Mouse (Mus musculus) heart, postnatal 0 days (tissue): Measurements from ENCODE around the gene Prune2. TPM values are rescaled to one million over a fixed set of nuclear protein-coding genes. Genes with fewer than 3 reads are reported as not detected.

Experiments used
- ATAC-seq: fragments of 200-750 bp; cut with Nextera tagmentation; 2 replicates; pipeline ENCODE4 v1.8.0; 2017; ENCODE audit warnings: low read depth, moderate number of reproducible peaks, moderate library complexity; ENCODE audit not compliant: insufficient read depth
- DNase-seq: peaks from one replicate; pipeline ENCODE4 v3.0.0-alpha.2; 2016; ENCODE audit warnings: low spot score
- H3K27ac ChIP-seq: fragments of 300-500 bp; sonication (generic); 2 replicates; pipeline ENCODE4 v1.5.1; 2014; ENCODE audit warnings: low read depth, mild to moderate bottlenecking
- H3K27me3 ChIP-seq: fragments of 300-500 bp; sonication (generic); 2 replicates; pipeline ENCODE4 v1.6.1; 2014; ENCODE audit warnings: low read length, mixed read lengths; ENCODE audit not compliant: control insufficient read depth, insufficient read depth
- H3K36me3 ChIP-seq: fragments of 300-500 bp; sonication (generic); replicated peaks from 2 replicates; pipeline ENCODE4 v1.6.1; 2014; ENCODE audit warnings: low read length, mixed read lengths; ENCODE audit not compliant: control insufficient read depth, insufficient read depth
- H3K4me1 ChIP-seq: fragments of 300-500 bp; sonication (generic); 2 replicates; pipeline ENCODE4 v1.6.1; 2014; ENCODE audit warnings: antibody characterized with exemption; ENCODE audit not compliant: control insufficient read depth, insufficient read depth
- H3K4me2 ChIP-seq: fragments of 300-500 bp; sonication (generic); 2 replicates; pipeline ENCODE4 v1.6.1; 2014; ENCODE audit warnings: low read depth, mild to moderate bottlenecking, low read length, moderate library complexity
- H3K4me3 ChIP-seq: fragments of 300-500 bp; sonication (generic); 2 replicates; pipeline ENCODE4 v1.5.1; 2014; ENCODE audit warnings: low read depth, low read length
- H3K9ac ChIP-seq: fragments of 300-500 bp; sonication (generic); replicated peaks from 2 replicates; pipeline ENCODE4 v1.6.1; 2014; ENCODE audit warnings: low read depth, low read length, mixed read lengths
- H3K9me3 ChIP-seq: fragments of 300-500 bp; sonication (generic); replicated peaks from 2 replicates; pipeline ENCODE4 v1.6.1; 2016; ENCODE audit warnings: low read length; ENCODE audit not compliant: control insufficient read depth
- CTCF ChIP-seq: IDR thresholded peaks from 2 replicates; pipeline ENCODE4 v1.5.1; 2016; ENCODE audit warnings: antibody characterized with exemption, control low read depth, low read depth
- EP300 ChIP-seq: IDR thresholded peaks from 2 replicates; pipeline ENCODE4 v1.6.1; 2016; ENCODE audit warnings: antibody characterized with exemption, low read depth
- WGBS: fragments of 180-500 bp; shearing (Covaris S2); extraction: QIAGEN DNeasy Blood & Tissue Kit; methylation state at CpG from one replicate; pipeline ENCODE4 v1.1.7; 2014; 5-methylcytosine and 5-hydroxymethylcytosine counted together
- polyA plus RNA-seq: library from polyadenylated mRNA; unstranded; fragments of >200 nt; fragmentation: Nextera tagmentation; extraction: Ambion mirVana; gene quantifications from 2 replicates; pipeline ENCODE4 v1.2.1, GENCODE M21; 2015
- total RNA-seq: library from RNA; depleted of rRNA; stranded (reverse); fragments of >200 nt; gene quantifications from 2 replicates; pipeline ENCODE4 v1.2.3, GENCODE M21; 2014; ENCODE audit warnings: low replicate concordance

Prune2 gene
- total and polyA plus RNA-seq, 2 experiments from 2014 or later, result 4.6 to 10.5 TPM

- 0 out of 2 replicates have a peak, but pooled peaks have one; percentile 24 for ATAC-seq
- peaks cover 13% of the 10 kb centered on the region for H3K4me1 ChIP-seq
- no peaks in the 10 kb centered on the region for H3K27me3 ChIP-seq
- no peaks in the 10 kb centered on the region for H3K36me3 ChIP-seq
- WGBS, result 16% methylated on average over 1 of the region's 1 CpGs
- H3K4me2 ChIP-seq, result no peak overlapping the region
- no peak overlapping the region for H3K9ac ChIP-seq
- no peak overlapping the region for H3K4me3 ChIP-seq
- 0 out of 2 replicates have a peak overlapping the region, but pooled peaks have one; percentile 13 for H3K27ac ChIP-seq
- DNase-seq, result no peak
- H3K9me3 ChIP-seq, result no peaks in the 10 kb centered on the region
- TF ChIP-seq CTCF (no peak), EP300 (no peak)
These were observed 274.1 kb downstream of the Prune2 start for GRCm38 (mm10) chr19:17230013-17230412.

- no peak overlapping the region for H3K4me3 ChIP-seq
- no peak for ATAC-seq
- H3K4me1 ChIP-seq, result peaks cover 24% of the 10 kb centered on the region; the same call in 1 of the 2 replicates
These were observed 282.6 kb downstream of the Prune2 start for GRCm38 (mm10) chr19:17238471-17238870.

DNA sequence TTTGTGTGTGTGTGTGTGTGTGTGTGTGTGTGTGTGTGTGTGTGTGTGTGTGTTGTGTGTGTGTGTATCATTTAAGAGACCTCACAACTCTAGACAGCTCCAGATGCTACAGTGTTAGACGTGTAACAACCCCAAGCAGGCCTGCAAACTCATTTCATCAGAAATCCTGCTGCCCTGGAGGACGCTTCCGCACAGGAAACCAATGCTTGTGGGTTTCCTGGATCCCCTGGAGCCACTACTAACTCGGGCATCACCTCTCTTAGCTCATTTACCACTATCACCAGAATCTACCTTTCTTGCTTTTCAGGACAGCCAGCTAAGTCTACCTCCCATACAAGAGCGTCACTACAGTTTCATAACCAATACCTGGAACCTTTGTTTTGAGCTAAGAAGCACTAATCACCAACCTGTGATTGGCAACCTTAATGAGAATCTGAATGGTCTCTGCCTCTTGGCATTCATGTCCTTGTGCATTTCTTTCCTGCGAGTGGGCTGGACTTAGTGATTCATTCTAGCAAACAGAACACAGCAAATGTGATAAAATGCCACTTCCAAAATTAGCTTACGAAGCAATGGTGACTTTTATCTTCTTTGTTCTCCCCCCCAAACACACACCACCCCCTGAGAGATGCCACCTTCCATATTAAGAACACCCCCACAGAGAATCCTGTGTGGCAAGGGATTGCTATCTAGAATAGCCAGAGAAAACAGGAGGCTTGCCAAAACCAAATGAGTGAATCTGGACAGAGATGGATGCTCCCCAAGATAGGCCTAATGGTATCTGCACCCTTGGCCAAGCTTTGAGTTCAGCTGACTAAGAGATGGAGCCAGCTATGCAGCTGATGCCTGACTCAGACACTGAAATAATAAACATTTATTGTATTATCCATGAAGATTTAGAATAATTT, 284.5 kb downstream of the Prune2 start:
- no peaks in the 10 kb centered on the region for H3K9me3 ChIP-seq
- 71% methylated on average over 7 of the region's 7 CpGs for WGBS
- peaks cover 24% of the 10 kb centered on the region; the same call in 1 of the 2 replicates for H3K4me1 ChIP-seq
- no peak for TF ChIP-seq CTCF
- TF ChIP-seq EP300, result no peak
- no peaks in the 10 kb centered on the region for H3K27me3 ChIP-seq
- ATAC-seq (no peak), DNase-seq (no peak)
- H3K36me3 ChIP-seq, result no peaks in the 10 kb centered on the region
- no peak overlapping the region for H3K4me3 ChIP-seq
- H3K9ac ChIP-seq, result no peak overlapping the region
- H3K27ac ChIP-seq, result no peak overlapping the region
- H3K4me2 ChIP-seq, result no peak overlapping the region

More at GRCm38 (mm10) chr19:17238471-17238870, 282.6 kb downstream of the Prune2 start:
- H3K27ac ChIP-seq, result no peak overlapping the region
- no peak overlapping the region for H3K4me2 ChIP-seq
- H3K36me3 ChIP-seq, result no peaks in the 10 kb centered on the region
- DNase-seq, result peak; percentile 38
- H3K27me3 ChIP-seq, result no peaks in the 10 kb centered on the region
- H3K9ac ChIP-seq, result no peak overlapping the region
- TF ChIP-seq CTCF (no peak), EP300 (no peak)
- WGBS, result 22% methylated on average over 3 of the region's 3 CpGs
- H3K9me3 ChIP-seq, result no peaks in the 10 kb centered on the region

DNA sequence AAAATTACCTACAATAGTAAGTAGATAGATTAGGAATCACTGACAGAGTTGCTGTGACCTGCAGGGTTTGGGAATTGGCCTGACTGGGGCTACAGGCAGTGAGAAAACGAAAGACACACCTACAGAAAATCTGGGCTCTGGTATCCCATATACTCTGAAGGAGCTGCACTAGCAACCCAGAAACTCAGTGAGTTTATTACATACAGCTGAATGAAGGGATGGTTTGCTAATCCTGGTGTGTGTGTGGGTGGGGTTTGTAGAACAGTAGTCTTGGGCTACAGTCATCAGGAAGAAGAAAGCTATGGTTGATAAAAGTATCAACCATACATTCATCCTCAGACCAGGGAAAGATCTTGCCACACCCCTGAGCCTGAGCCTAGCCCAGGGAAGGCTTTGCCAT, 285.3 kb downstream of the Prune2 start:
- TF ChIP-seq EP300 (no peak), CTCF (no peak)
- no peak overlapping the region for H3K4me3 ChIP-seq
- H3K27me3 ChIP-seq, result no peaks in the 10 kb centered on the region
- no peak overlapping the region for H3K9ac ChIP-seq
- no peak overlapping the region for H3K27ac ChIP-seq
- no peaks in the 10 kb centered on the region for H3K9me3 ChIP-seq
- H3K36me3 ChIP-seq, result no peaks in the 10 kb centered on the region
- 87% methylated on average over 1 of the region's 1 CpGs for WGBS
- DNase-seq (no peak), ATAC-seq (no peak)
- H3K4me1 ChIP-seq, result peaks cover 24% of the 10 kb centered on the region; the same call in 1 of the 2 replicates
- H3K4me2 ChIP-seq, result no peak overlapping the region

DNA sequence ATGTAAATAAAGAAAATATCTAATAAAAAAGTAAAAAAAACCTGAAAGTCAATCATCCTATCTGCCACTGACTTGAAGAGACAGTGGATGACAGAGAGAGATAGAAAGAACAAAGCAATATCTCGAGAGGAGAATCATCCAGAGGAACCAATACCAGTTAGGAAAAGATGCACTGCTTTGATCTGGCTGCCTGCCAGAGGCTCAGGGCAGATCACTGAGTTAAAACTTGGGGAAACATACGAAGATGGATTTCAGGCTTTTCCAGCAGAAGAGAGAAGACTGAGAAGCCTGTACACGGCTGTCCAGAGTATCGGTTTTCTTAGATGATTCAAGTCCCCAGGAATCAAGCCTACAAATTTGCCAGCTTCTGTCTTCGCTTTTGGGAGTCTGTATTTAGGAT, 287.0 kb downstream of the Prune2 start:
- Histone ChIP-seq H3K9ac (no peak overlapping the region), H3K4me1 (peaks cover 18% of the 10 kb centered on the region; the same call in 1 of the 2 replicates), H3K9me3 (no peaks in the 10 kb centered on the region), H3K36me3 (no peaks in the 10 kb centered on the region), H3K27me3 (no peaks in the 10 kb centered on the region), H3K4me3 (no peak overlapping the region), H3K4me2 (no peak overlapping the region), H3K27ac (no peak overlapping the region)
- ATAC-seq (no peak), DNase-seq (no peak)
- TF ChIP-seq CTCF (no peak), EP300 (no peak)
- WGBS, result 68% methylated on average over 5 of the region's 5 CpGs
